In genomic region chr7:39580601-39581000, GRCm38 (mm10) we compare ENCODE assay signal across 26 mouse cellular contexts.
"Had no signal": no experiment of that assay in that cellular context is flagged by ENCODE, and none has a peak within 500 bp of the region (broad histone marks: within the 10 kb centered on the region; RNA-seq: fewer than 3 reads in every experiment).

No protein-coding gene starts in this region.

- H3K36me3 ChIP-seq: heart, embryonic 10.5 days; heart, embryonic 12.5 days; hindbrain, embryonic 10.5 days; hindbrain, embryonic 12.5 days; intestine, embryonic 15.5 days; limb, embryonic 10.5 days; limb, embryonic 12.5 days had no signal

- H3K9me3 ChIP-seq: heart, embryonic 10.5 days; heart, embryonic 12.5 days; hindbrain, embryonic 10.5 days; hindbrain, embryonic 12.5 days; intestine, embryonic 15.5 days; limb, embryonic 10.5 days; limb, embryonic 12.5 days had no signal

- H3K4me3 ChIP-seq: gastrocnemius, adult 2 months; heart, embryonic 10.5 days; heart, embryonic 12.5 days; hindbrain, embryonic 10.5 days; hindbrain, embryonic 12.5 days; intestine, embryonic 15.5 days; layer of hippocampus, adult 2 months; left cerebral cortex, adult 2 months; limb, embryonic 10.5 days; limb, embryonic 12.5 days had no signal

- H3K27ac ChIP-seq: gastrocnemius, adult 2 months; heart, embryonic 10.5 days; hindbrain, embryonic 10.5 days; hindbrain, embryonic 12.5 days; hindbrain, embryonic 14.5 days; intestine, embryonic 15.5 days; layer of hippocampus, adult 2 months; left cerebral cortex, adult 2 months; limb, embryonic 10.5 days; limb, embryonic 12.5 days had no signal

- H3K4me1 ChIP-seq: heart, embryonic 10.5 days; heart, embryonic 12.5 days; hindbrain, embryonic 10.5 days; hindbrain, embryonic 12.5 days; intestine, embryonic 15.5 days; limb, embryonic 10.5 days; limb, embryonic 12.5 days had no signal

- H3K27me3 ChIP-seq: heart, embryonic 12.5 days; hindbrain, embryonic 12.5 days; intestine, embryonic 15.5 days; limb, embryonic 12.5 days had no signal

- H3K4me2 ChIP-seq: heart, embryonic 12.5 days; hindbrain, embryonic 12.5 days; hindbrain, embryonic 14.5 days; intestine, embryonic 15.5 days; limb, embryonic 12.5 days; liver, embryonic 11.5 days had no signal

- H3K9ac ChIP-seq: heart, embryonic 12.5 days; hindbrain, embryonic 12.5 days; hindbrain, embryonic 14.5 days; intestine, embryonic 15.5 days; limb, embryonic 12.5 days had no signal

- DNase-seq: gastrocnemius, adult 2 months; gastrocnemius, postnatal 10 days; gastrocnemius, postnatal 25 days; heart, adult 18-20 months; heart, postnatal 10 days; heart, postnatal 4 days; kidney, adult 18-20 months; kidney, adult 8-10 months; kidney, postnatal 10 days; kidney, postnatal 25 days; kidney, postnatal 4 days; liver had no signal

- ATAC-seq: hindbrain, embryonic 16.5 days; inflammation-experienced regulatory T-cells, adult 6 months; intestine, embryonic 15.5 days; intestine, postnatal 0 days had no signal
